Mouse (Mus musculus) left cerebral cortex, adult 2 months (tissue): ENCODE measurements at regions not wholly inside any gene's neighbourhood (a gene's known extent, or its start where the extent isn't known, plus 50 kb on each side); places are given as distances from the start of the nearest gene placed in this dataset.

Experiments used
- DNase-seq, 2 experiments: peaks; one replicate each; pipeline ENCODE4 v3.0.0; 2021 to 2022; ENCODE audit warnings: low spot score in 2 of 2, mixed read lengths in 1 of 2; ENCODE audit errors: extremely low spot score in 1 of 2
- H3K27ac ChIP-seq: fragments of 200-600 bp; 2 replicates; pipeline ENCODE4 v1.8.1; 2022
- H3K4me3 ChIP-seq: fragments of 200-600 bp; 2 replicates; pipeline ENCODE4 v1.8.1; 2022
- CTCF ChIP-seq: fragments of 200-600 bp; IDR thresholded peaks from 2 replicates; pipeline ENCODE4 v1.8.1; 2022; ENCODE audit warnings: antibody characterized with exemption, mild to moderate bottlenecking, moderate library complexity
- intact Hi-C: fragments of 180-260 bp; cut with DNase I; formaldehyde crosslinking; loops from one replicate; pipeline ENCODE4 v1.15.1; 2025

GRCm38 (mm10) chr1:181286146-181286545 is 66.3 kb upstream of the Cnih3 start:
- peak in 1 of 2 experiments; percentile 6 for DNase-seq
- no peak for TF ChIP-seq CTCF
- intact Hi-C loops: no loop called here
- Histone ChIP-seq H3K27ac (no peak overlapping the region), H3K4me3 (no peak overlapping the region)

DNA sequence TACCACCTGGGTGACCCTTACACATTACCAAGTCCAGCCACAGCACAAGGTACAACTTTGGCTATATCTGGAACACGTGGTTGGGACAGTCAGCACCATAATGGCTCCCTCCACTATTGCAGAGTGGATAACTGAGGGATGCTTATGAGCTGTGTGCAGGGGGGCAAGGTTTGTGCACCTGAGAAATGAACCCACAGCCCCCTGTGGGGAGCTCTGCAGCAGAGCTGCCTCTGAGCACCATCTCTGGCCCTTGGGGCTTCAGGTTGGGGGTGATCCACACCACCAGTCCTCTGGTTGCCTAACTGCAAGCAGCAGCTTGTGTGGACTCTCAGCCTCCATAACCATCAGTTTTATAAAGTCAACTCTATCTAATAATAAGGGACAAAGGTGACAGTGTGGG is 65.3 kb upstream of the Cnih3 start:
- H3K4me3 ChIP-seq: no peak overlapping the region
- no peak for TF ChIP-seq CTCF
- intact Hi-C loops: no loop called here
- DNase-seq: no peak
- H3K27ac ChIP-seq: no peak overlapping the region

DNA sequence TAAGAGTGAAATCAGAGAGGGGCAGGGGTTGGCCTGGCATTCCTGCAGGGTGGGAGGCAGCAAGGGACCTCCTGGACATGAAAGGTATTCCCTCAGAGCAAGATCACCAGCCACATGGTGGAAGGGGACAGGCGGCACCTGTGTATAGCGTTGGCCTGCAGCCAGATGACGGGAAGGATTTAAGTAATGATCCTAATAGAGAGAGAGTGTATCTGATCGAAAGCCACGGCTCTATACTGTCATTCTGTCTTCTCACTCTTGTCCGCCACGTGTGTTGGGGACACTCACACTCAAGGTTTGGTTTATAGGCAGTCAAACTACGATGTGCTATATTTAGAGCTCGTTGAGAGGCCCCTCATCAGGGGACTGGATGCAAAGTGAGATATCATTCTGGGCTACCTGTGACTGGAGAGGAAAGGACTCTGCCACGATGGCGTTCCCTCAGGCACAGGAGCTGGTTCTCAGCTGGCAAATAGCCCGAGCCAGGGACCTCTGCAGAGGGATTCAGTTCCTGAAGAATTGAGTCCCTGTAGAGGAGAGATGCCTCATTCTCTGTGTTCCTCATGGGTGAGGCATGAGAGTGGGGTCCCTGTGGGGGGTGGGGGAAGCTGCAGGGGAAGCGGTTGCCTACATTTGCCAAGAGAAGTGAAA is 62.9 kb upstream of the Cnih3 start:
- TF ChIP-seq CTCF: no peak
- Histone ChIP-seq H3K27ac (no peak overlapping the region), H3K4me3 (no peak overlapping the region)
- DNase-seq: no peak
- intact Hi-C loops: no loop called here

DNA sequence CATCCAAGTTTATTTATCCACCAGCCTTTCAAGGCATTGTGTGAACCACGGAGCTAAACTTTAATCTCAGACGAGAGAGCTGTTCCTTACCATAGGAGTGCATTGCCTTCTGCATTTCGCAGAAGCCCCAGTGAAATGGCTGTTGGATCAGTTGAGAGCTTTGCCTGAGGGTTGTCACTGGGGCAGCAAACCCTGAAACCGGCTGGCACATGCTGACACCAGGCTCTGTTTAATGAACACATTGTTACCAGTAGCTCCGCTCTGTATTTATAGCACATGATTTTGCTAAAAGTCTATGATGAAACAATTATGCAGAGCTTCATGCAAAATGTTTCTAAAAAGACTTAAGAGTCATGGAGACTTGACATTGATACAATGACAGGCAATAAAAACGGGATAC is 61.2 kb upstream of the Cnih3 start:
- H3K4me3 ChIP-seq: no peak overlapping the region
- no peak for TF ChIP-seq CTCF
- H3K27ac ChIP-seq: no peak overlapping the region
- intact Hi-C loops: no loop called here
- no peak for DNase-seq

GRCm38 (mm10) chr1:181291966-181292365 is 60.5 kb upstream of the Cnih3 start:
- intact Hi-C loops: no loop called here
- DNase-seq: no peak
- Histone ChIP-seq H3K27ac (no peak overlapping the region), H3K4me3 (no peak overlapping the region)
- no peak for TF ChIP-seq CTCF

GRCm38 (mm10) chr1:181293079-181293865 is 59.2 kb upstream of the Cnih3 start:
- no peak for DNase-seq
- no peak overlapping the region for H3K27ac ChIP-seq
- H3K4me3 ChIP-seq: no peak overlapping the region
- TF ChIP-seq CTCF: no peak
- intact Hi-C loops: no loop called here

- Histone ChIP-seq H3K4me3 (no peak overlapping the region), H3K27ac (no peak overlapping the region)
- DNase-seq: no peak
- intact Hi-C loops: no loop called here
- TF ChIP-seq CTCF: no peak
Measured at GRCm38 (mm10) chr1:181295651-181296050, 56.8 kb upstream of the Cnih3 start.

GRCm38 (mm10) chr1:181298063-181298462 is 54.4 kb upstream of the Cnih3 start:
- DNase-seq: no peak
- Histone ChIP-seq H3K27ac (no peak overlapping the region), H3K4me3 (no peak overlapping the region)
- no peak for TF ChIP-seq CTCF
- intact Hi-C loops: no loop called here

GRCm38 (mm10) chr1:181299075-181299665 is 53.3 kb upstream of the Cnih3 start:
- Histone ChIP-seq H3K4me3 (no peak overlapping the region), H3K27ac (no peak overlapping the region)
- intact Hi-C loops: no loop called here
- no peak for TF ChIP-seq CTCF
- DNase-seq: no peak

DNA sequence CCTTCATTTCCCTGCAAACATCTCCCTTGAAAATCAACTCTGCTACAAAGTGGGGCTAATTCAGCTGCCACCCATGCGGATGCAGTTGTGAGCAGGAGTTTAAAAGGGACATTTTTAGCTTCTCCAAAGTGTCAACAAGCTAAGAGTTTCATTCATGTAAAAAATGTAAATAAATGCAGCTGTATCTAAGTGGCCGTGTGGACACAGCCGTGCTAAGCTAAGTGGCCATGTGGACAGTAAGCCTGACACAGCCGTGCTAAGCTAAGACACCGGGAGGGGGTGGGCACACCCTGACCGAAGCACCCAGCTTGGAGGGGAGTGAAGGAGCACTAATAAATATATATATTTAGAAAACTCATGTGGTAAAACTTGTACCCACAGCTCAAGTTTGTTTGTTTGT is 52.6 kb upstream of the Cnih3 start:
- TF ChIP-seq CTCF: no peak
- intact Hi-C loops: no loop called here
- H3K27ac ChIP-seq: no peak overlapping the region
- H3K4me3 ChIP-seq: no peak overlapping the region
- no peak for DNase-seq

DNA sequence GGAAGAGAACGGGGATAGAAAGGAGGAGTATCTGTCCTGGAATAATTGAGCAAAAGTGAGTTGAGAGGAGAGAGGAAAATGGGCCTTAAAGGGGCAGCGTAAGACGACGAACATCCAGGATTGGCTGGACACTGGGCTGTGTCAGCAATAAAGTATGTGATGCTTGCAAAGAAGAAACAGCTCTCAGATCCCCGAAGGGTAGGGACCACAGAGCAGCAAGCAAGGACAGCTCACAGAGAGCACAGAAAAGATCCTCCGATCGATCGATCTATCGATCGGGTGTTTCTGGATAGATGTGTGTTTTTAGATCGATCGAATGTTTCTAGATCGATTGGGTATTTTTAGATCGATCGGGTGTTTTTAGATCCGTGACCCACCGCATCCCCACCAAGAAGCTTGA is 50.3 kb upstream of the Cnih3 start:
- no peak overlapping the region for H3K4me3 ChIP-seq
- no peak for TF ChIP-seq CTCF
- intact Hi-C loops: no loop called here
- no peak for DNase-seq
- H3K27ac ChIP-seq: no peak overlapping the region
